Mouse (Mus musculus) myocyte (in vitro differentiated cells): Measurements from ENCODE around the gene Sptssb.

Source experiments
- CEBPB ChIP-seq: IDR thresholded peaks from 2 replicates; pipeline ENCODE4 v1.6.1; 2011; ENCODE audit warnings: mild to moderate bottlenecking, moderate library complexity; ENCODE audit not compliant: poor library complexity, insufficient read depth, severe bottlenecking
- MAX ChIP-seq: IDR thresholded peaks from one replicate; pipeline ENCODE4 v1.6.1; 2011; ENCODE audit warnings: low read depth, mild to moderate bottlenecking, control low read depth
- MYOD1 ChIP-seq, 3 experiments: IDR thresholded peaks; one replicate each; pipeline ENCODE4 v1.6.1; 2011; ENCODE audit warnings: control low read depth in 2 of 3, low read depth in 2 of 3, mild to moderate bottlenecking in 2 of 3, moderate library complexity in 1 of 3; ENCODE audit not compliant: insufficient read length in 2 of 3, control insufficient read depth in 1 of 3
- MYOG ChIP-seq, 3 experiments: IDR thresholded peaks; one replicate each; pipeline ENCODE4 v1.6.1; 2011; ENCODE audit warnings: control low read depth in 2 of 3, low read depth in 2 of 3, mild to moderate bottlenecking in 2 of 3; ENCODE audit not compliant: insufficient read length in 2 of 3, control insufficient read depth in 1 of 3, insufficient read depth in 1 of 3
- POLR2A ChIP-seq: IDR thresholded peaks from one replicate; pipeline ENCODE4 v1.6.1; 2011; ENCODE audit warnings: low read depth, mild to moderate bottlenecking, control low read depth, moderate library complexity; ENCODE audit not compliant: insufficient read length
- POLR2AphosphoS2 ChIP-seq: IDR thresholded peaks from one replicate; pipeline ENCODE4 v1.6.1; 2011; ENCODE audit warnings: low read depth, control low read depth; ENCODE audit not compliant: insufficient read length
- TCF12 ChIP-seq: IDR thresholded peaks from one replicate; pipeline ENCODE4 v1.6.1; 2011; ENCODE audit warnings: mild to moderate bottlenecking, control low read depth; ENCODE audit not compliant: poor library complexity, insufficient read depth, severe bottlenecking
- TCF3 ChIP-seq: IDR thresholded peaks from one replicate; pipeline ENCODE4 v1.6.1; 2011; ENCODE audit warnings: low read depth, control low read depth; ENCODE audit not compliant: insufficient read length

DNA sequence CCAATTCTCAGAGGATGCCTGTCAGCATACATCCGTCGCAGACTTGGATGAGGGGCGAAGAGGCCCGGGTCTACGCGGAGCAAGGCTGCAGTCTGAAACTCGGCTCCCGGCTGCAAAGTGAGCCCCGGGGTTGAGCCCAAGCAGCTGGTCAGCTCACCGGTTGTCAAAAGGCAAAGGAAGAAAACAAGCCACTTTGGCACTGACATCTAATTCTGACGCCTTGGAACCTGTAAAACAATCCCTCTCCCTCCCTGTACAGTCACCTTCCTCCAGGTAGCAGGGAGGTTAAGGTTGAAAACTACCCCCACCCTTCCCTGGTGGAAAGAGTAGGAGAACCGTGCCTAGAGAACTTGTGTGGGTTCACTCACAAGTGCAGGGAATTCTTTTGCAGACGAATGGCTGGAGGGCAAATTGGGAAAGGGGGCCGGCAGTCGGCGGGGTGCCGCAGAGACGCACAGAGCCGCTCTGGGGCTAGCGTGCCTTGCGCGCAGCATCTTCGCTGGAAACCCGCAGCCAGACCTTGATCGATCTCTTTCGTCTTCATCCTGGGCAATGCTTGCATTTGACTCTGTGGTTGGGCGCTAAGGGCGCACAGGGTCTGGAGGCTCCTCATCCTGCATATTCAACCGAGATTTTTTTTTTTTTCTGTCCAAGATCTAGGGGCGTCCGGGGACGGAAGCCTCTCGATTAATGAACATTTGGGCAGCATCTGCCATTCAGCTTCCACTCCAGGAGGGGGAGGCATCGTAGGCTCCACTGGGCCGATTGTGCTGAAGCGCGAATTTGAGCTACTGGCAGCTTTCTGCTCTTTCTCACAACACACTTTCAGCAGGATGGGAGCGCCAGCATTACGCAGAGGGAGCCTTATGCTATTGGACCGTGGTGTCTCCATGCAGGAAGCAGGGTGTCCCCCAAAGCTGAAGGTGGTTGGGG, 1.1 kb upstream of the Sptssb start:
- TF ChIP-seq POLR2A: no peak
- TF ChIP-seq TCF3: no peak
- no peak for TF ChIP-seq CEBPB
- no peak for TF ChIP-seq POLR2AphosphoS2
- TF ChIP-seq TCF12: no peak
- TF ChIP-seq MAX: no peak
- no peak for TF ChIP-seq MYOD1 (IDR thresholded peaks at IDR 0.05; ENCODE audit: control insufficient read depth in 1 of 3, insufficient read length in 2 of 3, low read depth in 2 of 3)
- TF ChIP-seq MYOG (IDR thresholded peaks at IDR 0.05; ENCODE audit: control insufficient read depth in 1 of 3, insufficient read depth in 1 of 3, insufficient read length in 2 of 3, low read depth in 2 of 3): no peak
